Mouse (Mus musculus) layer of hippocampus, adult 18-20 months (tissue): ENCODE measurements at regions not wholly inside any gene's neighbourhood (a gene's known extent, or its start where the extent isn't known, plus 50 kb on each side); places are given as distances from the start of the nearest gene placed in this dataset.
"Not testable (repeated sequence)": the region's sequence is repeated elsewhere in the genome, so short reads cannot be mapped to it uniquely, and the experiment has no call there.

Experiments used
- DNase-seq, 2 experiments: peaks; one replicate each; pipeline ENCODE4 v3.0.0; 2022; ENCODE audit warnings: low spot score in 2 of 2

DNA sequence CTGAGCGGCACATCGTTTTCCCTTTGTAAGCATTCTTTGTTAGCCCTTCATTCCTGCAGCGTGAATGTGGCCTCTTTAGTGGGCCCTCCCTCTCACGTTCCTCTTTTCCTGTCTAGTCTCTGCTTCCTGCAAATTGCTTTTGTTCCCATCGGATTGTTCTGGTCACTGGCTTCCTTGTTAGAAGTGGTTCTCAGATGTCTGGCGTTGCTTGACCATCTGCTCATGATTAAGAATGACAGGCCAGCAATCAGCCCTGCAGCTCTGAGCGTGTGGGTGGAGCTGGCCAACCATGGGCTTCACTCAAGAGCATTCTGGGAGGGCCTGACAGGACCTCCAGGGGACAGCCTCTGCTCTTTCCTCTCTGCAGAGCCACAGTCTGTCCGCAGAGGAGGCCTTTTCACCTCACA lies 297.5 kb downstream of the Eipr1 start:
- no peak for DNase-seq

- DNase-seq, result no peak
Measured at GRCm38 (mm10) chr12:29049801-29050200, 298.2 kb downstream of the Eipr1 start.

GRCm38 (mm10) chr12:29050516-29051251 lies 299.1 kb downstream of the Eipr1 start:
- DNase-seq, result no peak

- no peak for DNase-seq
Measured at GRCm38 (mm10) chr12:29054367-29054766, 302.8 kb downstream of the Eipr1 start.

DNA sequence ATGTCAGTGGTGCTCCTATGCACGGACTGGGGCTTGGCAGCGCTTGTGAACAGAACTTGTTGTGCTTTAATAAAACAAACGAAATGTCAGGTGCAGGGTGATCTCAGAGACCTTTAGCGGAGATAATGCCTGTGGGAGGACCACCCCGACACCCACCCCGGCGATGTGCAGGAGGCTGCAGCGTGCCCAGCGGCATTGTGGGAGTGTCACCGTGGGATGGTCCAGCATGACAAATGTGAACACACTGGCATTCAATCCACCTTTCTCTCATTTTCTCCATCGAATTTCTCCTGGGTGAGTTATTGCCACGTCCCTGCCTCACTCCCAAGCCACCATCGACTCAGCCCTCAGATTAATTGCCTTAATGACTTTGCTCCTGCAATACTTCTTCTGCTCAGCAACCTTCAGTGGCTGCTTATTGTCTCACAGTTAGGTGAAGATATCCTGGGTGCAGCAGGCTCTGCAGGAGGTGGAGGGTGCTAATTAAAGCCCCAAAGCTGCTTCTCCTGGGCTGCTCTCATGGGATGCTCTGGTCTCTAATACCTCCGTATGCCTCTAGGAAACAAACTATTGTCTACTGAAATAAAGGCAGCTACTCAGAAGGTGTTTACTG lies 310.5 kb downstream of the Eipr1 start:
- DNase-seq, result no peak

GRCm38 (mm10) chr12:29062801-29063200 lies 311.2 kb downstream of the Eipr1 start:
- DNase-seq, result no peak

DNA sequence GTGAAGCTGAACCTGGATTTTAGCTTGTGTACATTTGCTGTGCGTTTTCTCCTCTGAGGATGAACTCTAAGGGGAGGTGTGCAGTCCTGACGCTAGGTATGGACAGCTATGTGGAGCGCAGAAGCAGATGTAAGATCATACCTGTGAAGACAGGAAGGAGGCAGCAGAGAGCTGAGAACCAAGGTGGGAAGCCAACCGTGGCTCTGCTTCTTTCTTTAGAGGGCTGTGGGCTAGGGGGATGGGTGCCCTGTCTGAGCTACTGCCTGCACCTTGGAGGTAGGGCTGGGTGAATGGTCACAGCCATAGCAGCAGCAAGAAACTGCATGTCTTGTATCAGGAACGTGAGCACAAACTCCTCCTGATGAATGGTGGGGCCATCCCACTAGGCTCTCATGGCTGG lies 316.6 kb downstream of the Eipr1 start:
- DNase-seq, result peak in 1 of 2 experiments; percentile 25

DNA sequence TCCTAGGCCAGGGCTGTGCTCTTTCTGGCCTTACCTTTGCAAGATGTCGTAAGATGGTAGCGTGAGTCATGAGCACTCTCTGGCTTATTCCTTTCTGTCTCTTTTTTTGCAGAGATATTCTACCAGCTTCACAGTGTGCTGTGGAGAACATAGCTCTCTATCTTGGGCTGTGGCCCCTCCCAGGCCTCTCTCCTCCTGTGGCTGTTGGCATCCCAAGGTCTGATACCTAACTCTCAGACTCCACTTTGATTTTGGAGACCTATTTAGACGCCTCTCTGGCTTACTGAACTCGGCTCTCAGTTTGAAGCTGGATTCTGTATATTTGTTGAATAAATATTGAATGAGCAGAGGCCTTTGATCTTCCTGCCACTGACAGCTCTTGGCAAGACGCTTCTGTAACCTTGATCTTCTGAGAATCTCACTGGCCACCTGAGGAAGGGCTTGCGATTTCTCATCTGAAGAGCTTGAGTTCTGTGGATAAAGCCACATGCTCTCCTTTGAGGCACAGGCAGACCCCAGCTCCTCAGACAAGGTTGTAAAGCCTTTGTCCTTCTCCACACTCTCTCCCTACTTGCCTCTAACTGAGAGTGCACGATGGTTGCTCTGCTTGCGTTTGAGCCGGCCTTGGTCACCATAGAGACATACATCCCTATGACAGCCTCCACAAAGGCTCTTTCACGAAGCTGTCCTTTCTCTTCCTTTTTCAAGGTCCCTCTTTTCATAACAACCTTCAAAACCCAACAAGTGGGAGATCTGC lies 323.7 kb downstream of the Eipr1 start:
- DNase-seq, result no peak

DNA sequence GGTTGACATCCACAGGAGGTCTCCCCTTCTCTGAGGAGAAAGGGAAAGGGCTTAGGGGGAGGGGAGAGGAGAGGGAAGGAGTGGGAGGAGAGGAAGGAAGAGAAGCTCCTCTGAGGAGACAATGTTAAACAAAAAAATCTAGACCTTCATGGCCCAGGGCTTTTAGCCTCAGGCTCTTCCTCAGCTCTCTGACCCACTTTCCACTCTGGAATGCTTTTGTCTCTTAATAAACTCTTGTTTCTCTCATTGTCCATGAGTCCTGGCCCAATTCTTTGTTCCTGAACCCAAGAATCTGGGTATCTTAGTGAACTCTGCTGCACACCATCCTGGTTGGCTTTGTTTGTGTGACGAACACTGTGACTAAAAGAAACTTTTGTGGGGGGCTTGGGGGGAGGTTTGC lies 325.0 kb downstream of the Eipr1 start:
- no peak for DNase-seq

GRCm38 (mm10) chr12:29079011-29079410 lies 327.4 kb downstream of the Eipr1 start:
- DNase-seq, result no peak

DNA sequence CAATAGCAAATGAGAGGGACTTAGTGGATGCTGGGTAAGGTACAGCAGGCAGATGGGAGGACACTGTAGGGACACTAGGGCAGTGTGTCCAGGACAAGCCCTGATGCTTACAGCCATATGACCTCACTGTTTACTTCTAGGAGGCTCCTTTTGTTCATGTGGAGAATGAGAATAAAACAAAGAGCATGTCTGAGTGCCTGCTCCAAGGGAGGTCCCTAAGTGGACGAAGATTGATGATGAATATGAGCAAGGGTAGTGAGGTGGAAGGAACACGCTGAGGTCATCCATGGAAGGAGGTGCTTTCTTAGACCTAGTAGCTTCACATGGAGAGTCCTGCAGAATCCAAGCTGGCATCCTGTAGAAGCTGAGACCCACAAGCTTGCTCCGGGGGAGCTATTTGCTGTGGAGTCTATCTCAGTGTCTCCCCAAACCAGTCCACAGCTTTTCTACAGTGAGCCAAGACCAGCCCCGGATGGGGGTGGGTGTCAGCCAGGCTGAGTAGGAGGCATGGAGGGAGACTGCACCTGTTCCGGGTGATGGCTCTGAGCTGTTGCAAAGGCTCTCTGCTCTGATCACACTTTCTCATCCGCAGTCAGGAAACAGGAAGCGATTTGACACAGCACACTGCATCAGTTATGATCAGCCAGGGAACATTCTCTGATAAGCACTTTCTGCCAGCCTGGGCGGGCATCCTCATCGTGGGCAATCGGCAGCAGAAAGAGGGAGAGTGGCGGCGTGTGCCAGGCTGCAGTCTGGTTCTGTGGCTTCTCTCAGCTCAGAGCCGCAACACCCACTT lies 332.0 kb downstream of the Eipr1 start:
- DNase-seq, result peak; percentile 71 to 82

DNA sequence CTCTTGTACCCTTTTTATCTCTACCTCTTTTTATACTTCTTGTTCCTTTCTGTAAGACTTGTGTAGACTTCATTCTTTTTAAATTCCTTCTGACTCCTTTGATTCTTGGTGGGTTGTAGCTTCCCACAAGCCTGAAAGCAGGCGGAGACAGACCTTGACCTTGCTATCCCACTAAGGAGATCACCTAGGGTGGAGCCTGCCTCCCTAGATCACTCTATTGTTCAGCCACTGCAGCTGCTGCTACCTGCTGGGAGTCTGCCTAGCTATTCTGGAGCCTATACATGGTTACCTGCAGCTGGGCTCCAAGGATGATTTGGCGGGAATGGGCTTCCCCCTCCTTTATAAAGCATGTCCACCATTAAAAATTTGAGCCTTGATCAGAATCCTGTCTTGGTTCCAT lies 335.6 kb downstream of the Eipr1 start:
- not testable (repeated sequence) for DNase-seq

GRCm38 (mm10) chr12:29089634-29090033 lies 338.0 kb downstream of the Eipr1 start:
- no peak for DNase-seq

DNA sequence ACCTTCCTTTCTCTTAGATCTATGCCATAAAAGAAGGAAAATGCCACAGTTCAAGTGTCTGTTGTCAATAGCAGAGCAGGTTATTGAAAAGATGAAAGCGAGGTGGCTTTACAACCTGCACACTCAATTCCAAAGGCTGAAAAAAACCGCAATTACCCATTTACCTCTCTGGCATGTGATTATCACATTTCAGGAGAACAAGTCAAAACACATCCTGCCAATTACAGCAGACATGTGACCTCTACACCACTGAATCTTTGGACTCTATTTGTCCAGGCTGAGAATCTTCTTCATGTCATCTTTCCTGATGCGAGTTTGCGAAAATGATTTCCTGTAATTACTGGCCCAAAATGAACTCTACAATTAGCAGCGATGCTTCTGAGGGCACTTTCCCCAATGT lies 338.8 kb downstream of the Eipr1 start:
- no peak for DNase-seq

- DNase-seq, result no peak
Measured at GRCm38 (mm10) chr12:29095406-29096032, 343.9 kb downstream of the Eipr1 start.

GRCm38 (mm10) chr12:29096033-29096913 lies 344.7 kb downstream of the Eipr1 start:
- peak; percentile 40 to 56 for DNase-seq

- no peak for DNase-seq
Measured at GRCm38 (mm10) chr12:29100042-29100570, 348.5 kb downstream of the Eipr1 start.

DNA sequence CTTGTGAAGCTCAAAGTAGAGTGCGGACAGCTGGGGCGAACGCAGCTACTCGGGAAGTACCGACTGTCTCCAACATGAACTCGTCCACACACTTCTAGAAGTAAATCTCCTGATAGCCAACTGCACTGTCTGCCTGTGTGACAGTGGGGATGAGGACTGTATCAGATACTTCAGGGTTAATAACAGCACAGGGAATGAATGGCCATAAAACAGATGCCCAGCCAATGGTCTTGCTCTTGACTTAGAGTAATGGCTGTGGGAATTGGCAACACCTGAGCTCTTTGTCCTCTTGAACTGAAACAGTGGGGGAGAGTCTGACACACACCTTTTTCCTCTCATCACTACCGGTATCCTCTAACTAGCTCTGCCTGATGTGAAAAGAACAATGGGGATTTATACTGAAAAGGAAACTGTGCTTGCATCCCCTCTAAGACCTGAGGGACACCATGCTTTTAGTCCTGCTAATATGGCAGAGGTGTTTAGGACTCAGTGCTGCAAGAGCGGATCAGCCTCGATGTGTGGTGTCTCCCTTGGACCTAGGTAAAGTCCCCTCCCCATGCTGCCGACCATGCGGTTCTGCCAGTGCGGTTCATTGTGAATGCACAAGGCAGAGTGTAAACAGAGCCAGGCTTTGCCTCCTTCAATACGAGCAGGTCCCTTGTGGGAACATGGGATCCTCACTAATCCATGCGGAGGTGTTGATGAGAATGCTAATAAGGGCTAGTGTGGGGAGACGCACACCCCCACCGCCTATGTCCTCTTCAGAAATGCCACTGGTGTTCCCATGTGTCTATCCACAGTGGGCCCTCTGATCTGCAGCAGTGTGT lies 355.5 kb downstream of the Eipr1 start:
- no peak for DNase-seq

DNA sequence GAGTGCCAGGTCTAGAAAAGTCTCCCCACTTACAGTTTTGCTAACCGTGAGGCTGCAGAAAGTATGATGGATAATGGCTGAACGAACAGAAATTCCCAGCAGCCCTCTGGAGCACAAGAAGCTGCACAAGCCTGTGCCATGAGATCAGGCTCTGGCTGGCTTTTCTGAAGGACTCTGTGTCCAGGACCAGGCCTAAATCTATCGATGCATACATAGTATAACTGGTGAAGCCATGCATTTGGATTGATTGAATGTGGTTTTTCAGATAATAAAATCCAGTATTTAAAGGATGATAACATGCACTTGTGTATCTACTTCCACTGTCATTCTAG lies 356.1 kb downstream of the Eipr1 start:
- DNase-seq, result no peak
